Mouse (Mus musculus) kidney, postnatal 0 days (tissue): ENCODE measurements at regions not wholly inside any gene's neighbourhood (a gene's known extent, or its start where the extent isn't known, plus 50 kb on each side); places are given as distances from the start of the nearest gene placed in this dataset.

Experiments used
- ATAC-seq: fragments of 200-750 bp; cut with Nextera tagmentation; replicated peaks from 2 replicates; pipeline ENCODE4 v1.8.0; 2017; ENCODE audit warnings: low read depth, moderate number of reproducible peaks, moderate TSS enrichment, moderate library complexity; ENCODE audit not compliant: low FRiP score
- DNase-seq: peaks from one replicate; pipeline ENCODE4 v3.0.0-alpha.2; 2016; ENCODE audit warnings: low spot score
- H3K27ac ChIP-seq: fragments of 300-500 bp; sonication (generic); 2 replicates; pipeline ENCODE4 v1.5.1; 2014; ENCODE audit warnings: mild to moderate bottlenecking
- H3K27me3 ChIP-seq: fragments of 300-500 bp; sonication (generic); 2 replicates; pipeline ENCODE4 v1.6.1; 2014; ENCODE audit warnings: low read length, mixed read lengths; ENCODE audit not compliant: insufficient read depth
- H3K36me3 ChIP-seq: fragments of 300-500 bp; sonication (generic); 2 replicates; pipeline ENCODE4 v1.6.1; 2014; ENCODE audit warnings: low read length, mixed read lengths; ENCODE audit not compliant: insufficient read depth
- H3K4me1 ChIP-seq: fragments of 300-500 bp; sonication (generic); replicated peaks from 2 replicates; pipeline ENCODE4 v1.6.1; 2014; ENCODE audit warnings: antibody characterized with exemption, low read length, mixed read lengths; ENCODE audit not compliant: insufficient read depth
- H3K4me2 ChIP-seq: fragments of 300-500 bp; sonication (generic); 2 replicates; pipeline ENCODE4 v1.6.1; 2014; ENCODE audit warnings: mild to moderate bottlenecking, low read length, moderate library complexity, mixed read lengths
- H3K4me3 ChIP-seq: fragments of 300-500 bp; sonication (generic); replicated peaks from 2 replicates; pipeline ENCODE4 v1.5.1; 2014; ENCODE audit warnings: low read depth, low read length
- H3K9ac ChIP-seq: fragments of 300-500 bp; sonication (generic); 2 replicates; pipeline ENCODE4 v1.6.1; 2014; ENCODE audit warnings: low read depth, low read length
- H3K9me3 ChIP-seq: fragments of 300-500 bp; sonication (generic); replicated peaks from 2 replicates; pipeline ENCODE4 v1.6.1; 2016; ENCODE audit warnings: low read length, inconsistent platforms, mixed read lengths
- CTCF ChIP-seq: IDR thresholded peaks from 2 replicates; pipeline ENCODE4 v1.5.1; 2016; ENCODE audit warnings: antibody characterized with exemption, low read depth, mild to moderate bottlenecking, moderate library complexity
- WGBS: fragments of 180-500 bp; shearing (Covaris S2); extraction: QIAGEN DNeasy Blood & Tissue Kit; methylation state at CpG from one replicate; pipeline ENCODE4 v1.1.7; 2014; 5-methylcytosine and 5-hydroxymethylcytosine counted together

- Histone ChIP-seq H3K27me3 (no peaks in the 10 kb centered on the region), H3K27ac (no peak overlapping the region), H3K9ac (no peak overlapping the region), H3K4me2 (no peak overlapping the region), H3K4me1 (no peaks in the 10 kb centered on the region), H3K36me3 (no peaks in the 10 kb centered on the region), H3K9me3 (no peaks in the 10 kb centered on the region), H3K4me3 (no peak overlapping the region)
- WGBS = 91% methylated on average over 3 of the region's 3 CpGs
- ATAC-seq (no peak), DNase-seq (no peak)
- TF ChIP-seq CTCF = no peak
These were observed 51.5 kb upstream of the D7Ertd443e start for GRCm38 (mm10) chr7:134436917-134437316.

- Histone ChIP-seq H3K9ac (no peak overlapping the region), H3K4me3 (no peak overlapping the region), H3K4me2 (no peak overlapping the region), H3K27me3 (no peaks in the 10 kb centered on the region), H3K9me3 (no peaks in the 10 kb centered on the region), H3K4me1 (no peaks in the 10 kb centered on the region), H3K27ac (no peak overlapping the region), H3K36me3 (no peaks in the 10 kb centered on the region)
- no peak for ATAC-seq
- no peak for TF ChIP-seq CTCF
- no peak for DNase-seq
- 95% methylated on average over 5 of the region's 5 CpGs for WGBS
These were observed 53.8 kb upstream of the D7Ertd443e start for GRCm38 (mm10) chr7:134439281-134439680.

- Histone ChIP-seq H3K4me2 (no peak overlapping the region), H3K9me3 (no peaks in the 10 kb centered on the region), H3K9ac (no peak overlapping the region), H3K36me3 (no peaks in the 10 kb centered on the region), H3K4me1 (no peaks in the 10 kb centered on the region), H3K27ac (no peak overlapping the region), H3K4me3 (no peak overlapping the region), H3K27me3 (no peaks in the 10 kb centered on the region)
- ATAC-seq = no peak
- DNase-seq = no peak
- WGBS = 77% methylated on average over 8 of the region's 8 CpGs
- TF ChIP-seq CTCF = no peak
These were observed 59.7 kb upstream of the D7Ertd443e start for GRCm38 (mm10) chr7:134445008-134445806.

DNA sequence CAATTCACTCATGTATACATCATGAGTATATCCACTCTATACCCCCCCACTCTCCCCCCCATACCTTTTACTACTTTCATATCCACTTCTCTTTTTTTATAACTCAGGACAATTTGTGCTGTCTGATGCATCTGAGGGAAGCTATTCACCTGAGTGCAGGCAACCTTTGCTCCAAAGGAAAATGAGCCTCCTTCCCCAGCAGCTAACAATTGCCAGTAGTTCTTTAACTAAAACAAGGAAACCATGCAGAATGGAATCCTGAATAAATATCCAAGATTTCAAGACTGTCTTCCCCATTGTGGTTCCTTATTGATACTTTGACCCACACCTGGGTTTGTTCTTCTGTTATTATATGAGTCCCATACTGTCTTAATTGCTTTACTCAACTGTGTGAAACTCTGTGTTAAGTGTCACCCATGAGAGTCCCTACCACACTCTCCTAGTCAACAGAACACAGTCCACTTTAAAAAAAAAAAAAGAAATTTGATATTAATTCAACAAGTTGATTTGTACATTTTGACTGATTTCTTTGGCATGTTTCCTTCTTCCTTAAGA lies 62.3 kb upstream of the D7Ertd443e start:
- no peak for TF ChIP-seq CTCF
- Histone ChIP-seq H3K4me3 (no peak overlapping the region), H3K9me3 (no peaks in the 10 kb centered on the region), H3K36me3 (no peaks in the 10 kb centered on the region), H3K4me2 (no peak overlapping the region), H3K27me3 (no peaks in the 10 kb centered on the region), H3K9ac (no peak overlapping the region), H3K27ac (no peak overlapping the region), H3K4me1 (no peaks in the 10 kb centered on the region)
- no peak for ATAC-seq
- no peak for DNase-seq

- Histone ChIP-seq H3K27ac (no peak overlapping the region), H3K36me3 (no peaks in the 10 kb centered on the region), H3K4me1 (no peaks in the 10 kb centered on the region), H3K9me3 (no peaks in the 10 kb centered on the region), H3K27me3 (no peaks in the 10 kb centered on the region), H3K4me3 (no peak overlapping the region), H3K4me2 (no peak overlapping the region), H3K9ac (no peak overlapping the region)
- DNase-seq (no peak), ATAC-seq (no peak)
- 83% methylated on average over 2 of the region's 2 CpGs for WGBS
- TF ChIP-seq CTCF = no peak
These were observed 63.4 kb upstream of the D7Ertd443e start for GRCm38 (mm10) chr7:134448831-134449230.

GRCm38 (mm10) chr7:134462677-134463076 lies 77.2 kb upstream of the D7Ertd443e start:
- no peaks in the 10 kb centered on the region for H3K4me1 ChIP-seq
- no peak overlapping the region for H3K9ac ChIP-seq
- H3K36me3 ChIP-seq = no peaks in the 10 kb centered on the region
- no peak for TF ChIP-seq CTCF
- H3K27me3 ChIP-seq = no peaks in the 10 kb centered on the region
- no peak overlapping the region for H3K4me3 ChIP-seq
- no peaks in the 10 kb centered on the region for H3K9me3 ChIP-seq
- ATAC-seq (no peak), DNase-seq (no peak)
- no peak overlapping the region for H3K27ac ChIP-seq
- no peak overlapping the region for H3K4me2 ChIP-seq
- WGBS = 82% methylated on average over 3 of the region's 3 CpGs

GRCm38 (mm10) chr7:134463380-134463779 lies 77.9 kb upstream of the D7Ertd443e start:
- H3K9ac ChIP-seq = no peak overlapping the region
- no peaks in the 10 kb centered on the region for H3K36me3 ChIP-seq
- no peak overlapping the region for H3K4me3 ChIP-seq
- no peak for TF ChIP-seq CTCF
- WGBS = 94% methylated on average over 4 of the region's 4 CpGs
- no peak overlapping the region for H3K27ac ChIP-seq
- H3K9me3 ChIP-seq = no peaks in the 10 kb centered on the region
- no peak for DNase-seq
- no peak overlapping the region for H3K4me2 ChIP-seq
- H3K27me3 ChIP-seq = no peaks in the 10 kb centered on the region
- H3K4me1 ChIP-seq = no peaks in the 10 kb centered on the region
- no peak for ATAC-seq
